Mouse (Mus musculus) MEL (cell line): ENCODE data around the gene Pigc. TPM values are rescaled to one million over a fixed set of nuclear protein-coding genes. Genes with fewer than 3 reads are reported as not detected.

Experiments
- DNase-seq: peaks from one replicate; pipeline ENCODE4 v3.0.0; 2011; ENCODE audit warnings: low read depth, low spot score
- H3K27ac ChIP-seq: 2 replicates; pipeline ENCODE4 v1.5.1; 2012; ENCODE audit warnings: low read depth, mild to moderate bottlenecking, control low read depth, low read length, moderate library complexity; ENCODE audit not compliant: control insufficient read depth
- H3K27me3 ChIP-seq, 2 experiments: fragments of 150-350 bp in 1 of 2; sonication (generic) in 1 of 2; 2 replicates each; pipeline ENCODE4 v1.6.1; 2012; ENCODE audit warnings: low read length in 2 of 2, mild to moderate bottlenecking in 2 of 2, improper control_type of control experiment in 1 of 2, moderate library complexity in 1 of 2; ENCODE audit not compliant: insufficient read depth in 2 of 2, control insufficient read depth in 1 of 2
- H3K36me3 ChIP-seq, 2 experiments: 2 replicates each; pipeline ENCODE4 v1.6.1; 2012 to 2014; ENCODE audit warnings: low read length in 2 of 2, improper control_type of control experiment in 1 of 2, inconsistent platforms in 1 of 2, mild to moderate bottlenecking in 1 of 2; ENCODE audit not compliant: insufficient read depth in 2 of 2, control insufficient read depth in 1 of 2
- H3K4me1 ChIP-seq, 2 experiments: fragments of 150-350 bp in 1 of 2; sonication (generic) in 1 of 2; 2 replicates each; pipeline ENCODE4 v1.6.1; 2012; ENCODE audit warnings: low read length in 2 of 2, improper control_type of control experiment in 1 of 2, mild to moderate bottlenecking in 1 of 2; ENCODE audit not compliant: insufficient read depth in 2 of 2, control insufficient read depth in 1 of 2
- H3K4me3 ChIP-seq, 2 experiments: fragments of 150-350 bp in 1 of 2; sonication (generic) in 1 of 2; 2 replicates each; pipeline ENCODE4 v1.5.1; 2012; ENCODE audit warnings: low read depth in 2 of 2, low read length in 2 of 2, mild to moderate bottlenecking in 2 of 2, moderate library complexity in 2 of 2, control low read depth in 1 of 2, improper control_type of control experiment in 1 of 2; ENCODE audit not compliant: control insufficient read depth in 1 of 2, insufficient read depth in 1 of 2
- H3K79me2 ChIP-seq: 2 replicates; pipeline ENCODE4 v1.6.1; 2012; ENCODE audit warnings: mild to moderate bottlenecking, low read length, moderate library complexity; ENCODE audit not compliant: control insufficient read depth, poor library complexity, insufficient read depth
- H3K9ac ChIP-seq: 2 replicates; pipeline ENCODE4 v1.6.1; 2012; ENCODE audit warnings: low read depth, mild to moderate bottlenecking, control low read depth, low read length, moderate library complexity; ENCODE audit not compliant: control insufficient read depth, poor library complexity, severe bottlenecking
- H3K9me3 ChIP-seq: fragments of 150-350 bp; sonication (generic); replicated peaks from 2 replicates; pipeline ENCODE4 v1.6.1; 2012; ENCODE audit warnings: mild to moderate bottlenecking, low read length, improper control_type of control experiment, moderate library complexity; ENCODE audit not compliant: insufficient read depth
- CHD1 ChIP-seq: IDR thresholded peaks from 2 replicates; pipeline ENCODE4 v1.6.1; 2012; ENCODE audit warnings: low read depth, mild to moderate bottlenecking, inconsistent platforms, low read length, improper control_type of control experiment
- CTCF ChIP-seq, 3 experiments: IDR thresholded peaks in 2 of 3; conservative IDR thresholded peaks in 1 of 3; 2 replicates each; pipeline ENCODE4 v1.5.1; 2011 to 2012; ENCODE audit warnings: low read length in 3 of 3, low read depth in 2 of 3, mild to moderate bottlenecking in 2 of 3, improper control_type of control experiment in 1 of 3, inconsistent platforms in 1 of 3, mixed read lengths in 1 of 3, moderate library complexity in 1 of 3; ENCODE audit not compliant: control insufficient read depth in 1 of 3, insufficient read depth in 1 of 3, poor library complexity in 1 of 3, severe bottlenecking in 1 of 3
- EP300 ChIP-seq, 2 experiments: IDR thresholded peaks; 2 replicates each; pipeline ENCODE4 v1.6.1; 2011; ENCODE audit warnings: improper control_type of control experiment in 2 of 2, low read length in 2 of 2, low read depth in 1 of 2, mild to moderate bottlenecking in 1 of 2
- GABPA ChIP-seq: IDR thresholded peaks from 2 replicates; pipeline ENCODE4 v1.6.1; 2012; ENCODE audit warnings: low read depth, mild to moderate bottlenecking, inconsistent platforms, low read length, improper control_type of control experiment, moderate library complexity
- GATA1 ChIP-seq: IDR thresholded peaks from 2 replicates; pipeline ENCODE4 v1.6.1; 2011; ENCODE audit warnings: low read depth, low read length, improper control_type of control experiment
- JUND ChIP-seq: IDR thresholded peaks from 2 replicates; pipeline ENCODE4 v1.6.1; 2011; ENCODE audit warnings: low read depth, mild to moderate bottlenecking, improper control_type of control experiment, low read length
- KAT2A ChIP-seq: conservative IDR thresholded peaks from 2 replicates; pipeline ENCODE4 v1.6.1; 2012; ENCODE audit warnings: low read depth, low read length, improper control_type of control experiment, inconsistent platforms
- MAFK ChIP-seq: IDR thresholded peaks from 2 replicates; pipeline ENCODE4 v1.6.1; 2011; ENCODE audit warnings: low read depth, mild to moderate bottlenecking, low read length, improper control_type of control experiment, borderline replicate concordance
- MAX ChIP-seq: IDR thresholded peaks from 2 replicates; pipeline ENCODE4 v1.6.1; 2011; ENCODE audit warnings: low read length, improper control_type of control experiment
- MAZ ChIP-seq: IDR thresholded peaks from 2 replicates; pipeline ENCODE4 v1.6.1; 2012; ENCODE audit warnings: low read depth, mild to moderate bottlenecking, inconsistent platforms, low read length, improper control_type of control experiment
- MYB ChIP-seq: IDR thresholded peaks from 2 replicates; pipeline ENCODE4 v1.6.1; 2011; ENCODE audit warnings: mild to moderate bottlenecking, low read depth, low read length, improper control_type of control experiment
- NELFE ChIP-seq: IDR thresholded peaks from 2 replicates; pipeline ENCODE4 v1.6.1; 2011; ENCODE audit warnings: low read depth, low read length, improper control_type of control experiment
- POLR2A ChIP-seq, 2 experiments: IDR thresholded peaks; 2 replicates each; pipeline ENCODE4 v1.6.1; 2011 to 2012; ENCODE audit warnings: low read length in 2 of 2, mild to moderate bottlenecking in 2 of 2, control low read depth in 1 of 2, improper control_type of control experiment in 1 of 2, low read depth in 1 of 2, moderate library complexity in 1 of 2; ENCODE audit not compliant: control insufficient read depth in 1 of 2, insufficient read depth in 1 of 2, poor library complexity in 1 of 2
- RAD21 ChIP-seq: IDR thresholded peaks from 2 replicates; pipeline ENCODE4 v1.6.1; 2011; ENCODE audit warnings: mild to moderate bottlenecking, low read depth, low read length, improper control_type of control experiment
- RCOR1 ChIP-seq: IDR thresholded peaks from 2 replicates; pipeline ENCODE4 v1.6.1; 2012; ENCODE audit warnings: low read depth, mild to moderate bottlenecking, inconsistent platforms, low read length, improper control_type of control experiment
- TAL1 ChIP-seq: IDR thresholded peaks from 2 replicates; pipeline ENCODE4 v1.6.1; 2012; ENCODE audit warnings: mild to moderate bottlenecking, inconsistent platforms, low read length, moderate library complexity, mixed read lengths
- TBP ChIP-seq: IDR thresholded peaks from 2 replicates; pipeline ENCODE4 v1.8.0; 2011; ENCODE audit warnings: low read depth, low read length, improper control_type of control experiment
- TCF12 ChIP-seq: IDR thresholded peaks from 2 replicates; pipeline ENCODE4 v1.6.1; 2014; ENCODE audit warnings: low read depth, mild to moderate bottlenecking, inconsistent platforms, low read length, improper control_type of control experiment, moderate library complexity
- UBTF ChIP-seq: IDR thresholded peaks from 2 replicates; pipeline ENCODE4 v1.6.1; 2012; ENCODE audit warnings: low read depth, mild to moderate bottlenecking, inconsistent platforms, low read length, improper control_type of control experiment, moderate library complexity, borderline replicate concordance; ENCODE audit not compliant: insufficient read depth
- ZKSCAN1 ChIP-seq: IDR thresholded peaks from 2 replicates; pipeline ENCODE4 v1.6.1; 2012; ENCODE audit warnings: low read depth, mild to moderate bottlenecking, inconsistent platforms, low read length, improper control_type of control experiment, moderate library complexity
- ZMIZ1 ChIP-seq: IDR thresholded peaks from 2 replicates; pipeline ENCODE4 v1.6.1; 2012; ENCODE audit warnings: low read depth, mild to moderate bottlenecking, inconsistent platforms, low read length, improper control_type of control experiment, moderate library complexity
- polyA plus RNA-seq, 2 experiments: library from polyadenylated mRNA; stranded (reverse) in 1 of 2; unstranded in 1 of 2; fragments of >175 nt in 1 of 2; fragments of >200 nt in 1 of 2; gene quantifications; 2 replicates each; pipeline versions ENCODE4 v1.2.1 to v1.2.4; 2012; ENCODE audit warnings: low replicate concordance in 2 of 2, low read depth in 1 of 2; ENCODE audit not compliant: insufficient read length in 2 of 2, insufficient read depth in 1 of 2, missing spikeins in 1 of 2
- total RNA-seq: library from RNA; depleted of rRNA; stranded (reverse); fragments of 300-350 nt; gene quantifications from 2 replicates; pipeline ENCODE4 v1.2.3, GENCODE M21; 2012

Pigc gene
- total and polyA plus RNA-seq, 3 experiments: 4.2 to 9.8 TPM; not detected in 1

DNA sequence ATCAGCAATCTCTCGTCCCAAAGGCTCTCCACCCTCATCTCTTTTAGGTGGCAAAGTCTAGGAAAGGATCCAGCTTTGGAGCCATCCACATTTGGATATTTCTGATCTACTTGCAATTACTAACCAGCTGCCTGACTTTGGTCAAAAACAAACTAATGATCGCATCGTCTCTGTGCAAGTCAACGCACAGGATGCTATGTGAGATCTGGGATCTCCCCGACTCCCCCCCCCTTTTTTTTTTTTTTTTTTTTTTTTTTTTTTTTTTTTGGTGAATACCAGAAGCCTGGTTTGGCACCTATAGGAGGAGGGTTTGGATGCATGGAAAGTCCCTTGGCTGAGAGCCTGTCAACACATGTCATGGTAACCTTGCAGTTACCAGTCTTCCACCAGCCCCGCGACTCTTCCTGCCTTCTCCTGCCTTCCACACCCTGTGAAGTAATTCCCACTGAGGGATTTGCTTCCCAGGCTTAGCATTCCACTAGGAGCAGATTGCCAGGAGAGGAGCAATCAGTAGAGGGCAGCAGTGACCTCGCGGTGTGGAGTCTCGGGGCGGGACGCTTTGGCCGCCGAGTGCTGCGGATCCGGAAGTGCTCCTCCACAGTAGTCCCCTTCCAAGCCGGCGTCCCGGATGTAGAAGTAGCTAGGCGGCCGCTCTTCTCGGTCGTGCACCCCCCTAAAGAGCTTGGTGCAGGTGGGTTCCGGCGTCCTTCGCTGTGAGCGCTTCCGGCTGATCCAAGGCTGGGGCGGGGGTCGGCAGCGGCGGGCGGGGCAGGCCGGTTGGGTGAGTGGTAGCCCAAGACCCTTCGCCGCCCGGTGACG lies at the start of gene Pigc (continued):
- TF ChIP-seq POLR2A (IDR thresholded peaks at IDR 0.05; ENCODE audit: control insufficient read depth in 1 of 2, insufficient read depth in 1 of 2, low read depth in 1 of 2, low read length in 2 of 2, poor library complexity in 1 of 2): peak; percentile 34 to 78; a peak in 2 of 4 replicates
- TF ChIP-seq KAT2A: no peak; the same call in 1 of the 2 replicates
- 0 out of 2 replicates have a peak, but pooled peaks have one; percentile 61 for TF ChIP-seq UBTF
- no peak for TF ChIP-seq MYB
- no peak for TF ChIP-seq GATA1
- TF ChIP-seq, all 39 proteins: peak for 16

GRCm38 (mm10) chr1:161919594-161919993 lies 49.4 kb upstream of the Pigc start:
- Histone ChIP-seq H3K9ac (no peak overlapping the region), H3K9me3 (no peaks in the 10 kb centered on the region), H3K27me3 (peaks cover 3 to 5% of the 10 kb centered on the region in 2 experiments; a peak in 3 of 4 replicates), H3K27ac (no peak overlapping the region), H3K36me3 (no peaks in the 10 kb centered on the region), H3K79me2 (no peaks in the 10 kb centered on the region), H3K4me3 (no peak overlapping the region), H3K4me1 (no peaks in the 10 kb centered on the region)
- DNase-seq: no peak
- TF ChIP-seq CTCF (IDR thresholded peaks at IDR 0.05 in 2 of 3, conservative IDR thresholded peaks at IDR 0.05 in 1 of 3; ENCODE audit: control insufficient read depth in 1 of 3, insufficient read depth in 1 of 3, low read depth in 2 of 3, low read length in 3 of 3, poor library complexity in 1 of 3, severe bottlenecking in 1 of 3) (no peak), MAX (no peak)

DNA sequence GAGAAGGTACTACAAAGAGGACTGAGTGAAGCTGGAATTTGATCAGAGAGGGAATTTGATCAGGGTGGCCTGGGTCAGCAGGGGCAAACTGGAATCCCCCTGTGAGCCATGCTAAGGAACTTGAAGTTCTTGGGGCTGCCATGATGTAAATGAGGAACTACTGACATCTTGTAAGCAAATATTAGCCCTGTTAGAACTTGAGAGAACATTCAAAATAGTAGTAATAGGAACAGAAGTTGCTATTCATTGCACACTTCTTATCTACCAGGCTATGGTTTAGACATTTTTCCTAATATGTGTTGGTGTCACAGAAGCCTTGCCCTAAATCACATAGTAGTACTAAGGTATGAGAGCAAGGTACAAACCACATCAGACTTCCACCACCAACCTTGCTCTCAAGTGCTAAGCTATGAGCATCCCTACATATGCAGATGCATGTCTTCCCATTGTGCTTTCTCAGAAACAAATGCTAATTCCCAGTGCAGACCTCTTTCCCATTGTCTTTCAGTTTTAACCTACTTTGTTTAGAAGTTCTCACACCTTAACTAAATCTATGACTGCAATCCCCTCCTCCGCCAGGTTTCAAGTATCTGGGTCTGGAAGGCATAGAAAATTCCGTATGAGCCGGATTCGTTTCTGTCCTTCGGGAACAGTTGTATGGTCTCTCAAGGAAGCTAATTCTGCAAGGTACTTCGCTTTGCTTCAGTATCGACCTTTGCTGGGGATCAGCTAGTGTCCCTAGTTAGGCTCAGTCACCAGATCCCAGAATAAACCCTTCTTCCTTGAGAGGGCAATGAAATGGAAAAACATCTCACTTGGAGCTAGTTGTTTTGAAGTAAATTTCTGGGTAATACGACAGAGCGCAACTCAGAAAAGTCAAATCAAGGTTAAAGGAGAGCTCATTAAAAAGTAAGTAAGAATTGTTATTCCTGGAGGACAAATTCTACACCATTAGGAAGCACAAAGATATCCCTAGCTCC lies 48.2 kb upstream of the Pigc start:
- peaks cover 3 to 6% of the 10 kb centered on the region in 2 experiments; a peak in 3 of 4 replicates for H3K27me3 ChIP-seq
- no peaks in the 10 kb centered on the region for H3K36me3 ChIP-seq
- H3K27ac ChIP-seq: no peak overlapping the region
- H3K4me1 ChIP-seq: no peaks in the 10 kb centered on the region
- DNase-seq: no peak
- H3K9me3 ChIP-seq: no peaks in the 10 kb centered on the region
- no peaks in the 10 kb centered on the region for H3K79me2 ChIP-seq
- no peak for TF ChIP-seq CHD1
- no peak for TF ChIP-seq MYB
- TF ChIP-seq KAT2A: no peak
- TF ChIP-seq NELFE: no peak
- no peak for TF ChIP-seq RAD21
- no peak for TF ChIP-seq JUND
- TF ChIP-seq ZKSCAN1: no peak
- no peak for TF ChIP-seq GABPA
- TF ChIP-seq MAX: no peak
- no peak for TF ChIP-seq CTCF (IDR thresholded peaks at IDR 0.05 in 2 of 3, conservative IDR thresholded peaks at IDR 0.05 in 1 of 3; ENCODE audit: control insufficient read depth in 1 of 3, insufficient read depth in 1 of 3, low read depth in 2 of 3, low read length in 3 of 3, poor library complexity in 1 of 3, severe bottlenecking in 1 of 3)
- no peak for TF ChIP-seq POLR2A (IDR thresholded peaks at IDR 0.05; ENCODE audit: control insufficient read depth in 1 of 2, insufficient read depth in 1 of 2, low read depth in 1 of 2, low read length in 2 of 2, poor library complexity in 1 of 2)
- no peak for TF ChIP-seq ZMIZ1
- TF ChIP-seq TAL1: no peak
- no peak for TF ChIP-seq MAFK
- TF ChIP-seq MAZ: no peak
- TF ChIP-seq RCOR1: no peak
- TF ChIP-seq TCF12: no peak
- no peak for TF ChIP-seq EP300 (IDR thresholded peaks at IDR 0.05; ENCODE audit: low read depth in 1 of 2, low read length in 2 of 2)
- no peak for TF ChIP-seq TBP
- no peak overlapping the region for H3K9ac ChIP-seq
- H3K4me3 ChIP-seq: no peak overlapping the region
